Mouse (Mus musculus) duodenum, adult 2 months (tissue): ENCODE measurements around the gene Rbm6. TPM values are rescaled to one million over a fixed set of nuclear protein-coding genes. Genes with fewer than 3 reads are reported as not detected.

Experiments used
- polyA plus RNA-seq: library from polyadenylated mRNA; depleted of rRNA; stranded (reverse); fragments of >200 nt; gene quantifications from 2 replicates; pipeline ENCODE4 v1.2.3, GENCODE M21; 2012; ENCODE audit warnings: low replicate concordance; rRNA removed

The Rbm6 gene
- polyA plus RNA-seq, result 4.0 and 9.6 TPM in 2 replicates

DNA sequence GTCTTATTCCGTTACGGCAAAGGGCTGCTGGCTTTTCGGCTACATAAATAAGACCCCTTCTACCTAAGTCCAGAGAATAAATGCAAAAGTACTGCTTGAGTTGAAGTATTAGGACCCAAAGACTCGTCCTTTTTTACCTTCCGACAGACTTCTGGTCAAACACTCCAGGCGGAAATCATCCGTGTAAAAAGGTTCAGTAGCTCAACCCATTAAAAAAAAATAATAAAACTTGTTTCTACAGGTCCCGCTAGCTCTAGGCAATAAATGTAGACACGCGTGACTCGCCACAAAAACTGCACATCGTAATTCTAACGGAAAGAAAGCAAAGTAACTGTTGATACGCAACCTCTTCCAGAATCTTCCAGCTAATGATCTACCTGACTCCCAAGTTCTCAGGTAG lies at the start of gene Rbm6:
Gene Rbm6 (minus strand): TSS at position 101 of the 400 bp plus-strand sequence.

DNA sequence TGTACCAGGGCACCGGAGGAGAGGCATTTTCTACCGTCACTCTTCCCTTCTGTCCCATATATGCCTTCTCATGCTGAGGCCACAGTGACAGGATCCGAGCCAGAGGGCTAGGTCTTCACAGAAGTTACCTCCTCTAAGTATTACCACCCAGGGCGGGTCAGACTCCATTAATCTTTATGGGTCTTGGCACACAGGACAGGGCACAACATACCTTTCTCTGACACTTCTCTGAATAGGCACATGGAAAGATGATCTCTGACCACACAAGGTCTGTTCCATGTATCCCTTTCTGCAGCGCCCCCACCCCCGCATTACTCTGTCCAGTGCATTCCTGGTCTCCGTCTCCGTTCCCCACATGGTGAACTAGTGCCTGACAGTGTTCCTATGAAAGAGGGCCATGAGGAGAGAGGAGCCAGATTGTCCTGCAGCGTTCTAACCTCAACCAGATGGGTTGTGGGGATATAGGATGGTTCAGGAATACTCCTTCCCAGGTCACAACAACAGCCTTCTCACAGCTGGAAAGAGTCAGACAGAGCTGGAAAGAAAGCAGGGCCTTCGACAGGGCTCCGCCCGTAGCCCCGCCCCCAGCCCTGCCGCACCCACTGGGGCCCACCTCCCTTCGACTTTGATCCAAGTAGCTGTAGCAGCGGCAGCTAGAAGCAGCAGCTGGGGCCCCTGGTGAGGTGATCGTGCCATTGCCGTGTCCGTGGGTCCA lies 33.4 kb upstream of the Rbm6 start, which contains the start of gene Mst1r:
Gene Mst1r (plus strand): TSS at position 622 of the 715 bp plus-strand sequence.

DNA sequence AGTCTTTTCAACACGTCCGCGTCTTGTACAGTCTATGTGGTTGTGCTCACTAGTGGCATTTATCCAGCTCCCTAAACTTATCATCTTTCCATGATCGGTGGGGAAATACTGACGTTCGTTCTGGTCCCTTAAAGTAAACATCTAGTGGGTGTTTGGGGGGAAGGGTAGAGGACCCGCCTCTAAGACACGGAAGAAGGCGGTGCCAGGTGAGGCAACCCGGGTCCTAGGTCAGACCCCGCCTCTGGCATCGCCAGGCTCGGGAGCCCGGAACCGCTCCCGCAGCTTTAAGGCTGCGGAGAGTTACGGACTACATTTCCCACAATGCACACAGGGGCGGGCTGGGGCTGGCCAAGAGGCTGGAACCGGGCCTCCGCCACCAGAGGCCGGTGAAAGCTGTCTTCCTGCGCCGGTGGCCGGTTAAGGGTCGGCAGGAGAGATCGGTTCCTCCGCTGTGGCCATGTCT lies 14.8 kb upstream of the Rbm6 start, which contains the start of gene Mon1a:
Gene Mon1a (plus strand): TSS at position 348 of the 463 bp plus-strand sequence.

DNA sequence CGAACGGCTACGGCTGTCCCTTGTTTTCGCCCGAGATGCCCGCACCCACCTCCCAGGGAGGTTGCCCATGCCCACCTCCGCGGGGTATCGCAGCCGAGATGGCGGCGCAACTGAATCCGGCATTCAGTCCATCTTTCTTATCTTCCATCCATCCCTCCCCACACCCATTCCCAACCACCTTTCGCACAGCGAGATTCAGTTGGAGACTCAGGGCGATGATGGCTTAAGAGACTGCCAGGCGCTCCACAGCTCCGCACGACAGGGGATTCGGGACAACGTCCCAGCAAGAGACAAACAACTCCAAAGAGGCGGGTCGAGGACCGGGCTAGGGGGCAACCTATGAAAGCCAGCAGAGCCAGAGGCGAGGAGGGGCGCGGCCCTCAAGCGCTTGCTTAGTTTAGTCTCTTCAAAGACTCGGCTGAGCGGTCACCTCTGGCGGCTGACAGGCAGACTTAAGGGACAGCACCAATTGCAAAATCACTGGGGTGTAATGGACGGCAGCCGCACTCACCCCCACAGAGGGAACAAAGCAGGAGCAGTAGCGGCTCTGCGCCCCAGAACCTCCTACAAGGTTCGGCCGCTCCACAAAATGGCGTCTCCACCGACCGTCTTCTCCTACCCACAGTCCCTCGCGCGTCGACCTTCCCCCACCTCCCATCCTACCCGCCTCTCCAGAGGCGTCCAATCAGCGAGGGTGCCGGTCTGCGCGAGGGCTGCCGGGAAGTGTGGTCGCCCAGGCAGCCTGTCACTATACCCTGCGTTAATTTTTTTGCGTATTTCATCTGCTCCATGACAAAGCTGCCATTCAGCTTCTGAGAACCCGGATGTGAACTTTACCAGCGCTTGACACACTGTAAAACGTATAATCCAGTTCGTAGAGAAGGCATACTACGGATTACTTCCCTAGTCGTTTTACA lies 102.4 kb downstream of the Rbm6 start, which contains the start of gene Rbm5:
Gene Rbm5 (minus strand): TSS at position 623 of the 917 bp plus-strand sequence.

Other genes with a start within 250 kb of the Rbm6 start
- gene Gnai2, start 237.9 kb downstream of the Rbm6 start, polyA plus RNA-seq, result 278 and 384 TPM in 2 replicates
- gene Slc38a3, start 203.7 kb downstream of the Rbm6 start, polyA plus RNA-seq, result 0.53 and 18.3 TPM in 2 replicates
- 0.13 and 0.20 TPM in 2 replicates for gene Gnat1, start 193.5 kb downstream of the Rbm6 start, polyA plus RNA-seq
- gene Sema3f, start 162.8 kb downstream of the Rbm6 start, polyA plus RNA-seq, result 23.2 and 38.4 TPM in 2 replicates
- gene Rbm5, start 102.2 kb downstream of the Rbm6 start, polyA plus RNA-seq, result 30.5 and 42.0 TPM in 2 replicates
- gene Mon1a, start 14.9 kb upstream of the Rbm6 start, polyA plus RNA-seq, result 76.5 and 135 TPM in 2 replicates
- gene Mst1r, start 33.6 kb upstream of the Rbm6 start, polyA plus RNA-seq, result 51.2 and 56.0 TPM in 2 replicates
- not detected in 2 replicates for gene Actl11, start 55.2 kb upstream of the Rbm6 start, polyA plus RNA-seq
- not detected in 2 replicates for gene Camkv, start 62.4 kb upstream of the Rbm6 start, polyA plus RNA-seq
- gene Traip, start 76.9 kb upstream of the Rbm6 start, polyA plus RNA-seq, result 1.8 and 4.1 TPM in 2 replicates
- 66.2 and 118 TPM in 2 replicates for gene Uba7, start 102.3 kb upstream of the Rbm6 start, polyA plus RNA-seq
- not detected in 2 replicates for gene Gm20661, start 109.8 kb upstream of the Rbm6 start, polyA plus RNA-seq
- 3.2 and 4.2 TPM in 2 replicates for gene Inka1, start 112.6 kb upstream of the Rbm6 start, polyA plus RNA-seq
- 0.39 and 1.5 TPM in 2 replicates for gene Cdhr4, start 119.3 kb upstream of the Rbm6 start, polyA plus RNA-seq
- gene Gm20662, start 123.1 kb upstream of the Rbm6 start, polyA plus RNA-seq, result 0.49 and 0.52 TPM in 2 replicates
- gene Ip6k1, start 129.3 kb upstream of the Rbm6 start, polyA plus RNA-seq, result 74.7 and 154 TPM in 2 replicates
- gene Gmppb, start 176.0 kb upstream of the Rbm6 start, polyA plus RNA-seq, result 33.3 and 55.9 TPM in 2 replicates
- 8.7 and 13.0 TPM in 2 replicates for gene Amigo3, start 179.9 kb upstream of the Rbm6 start, polyA plus RNA-seq
- gene Mst1, start 207.2 kb upstream of the Rbm6 start, polyA plus RNA-seq, result 0.20 and 0.81 TPM in 2 replicates
- gene Rnf123, start 210.1 kb upstream of the Rbm6 start, polyA plus RNA-seq, result 64.7 and 87.5 TPM in 2 replicates
- gene Apeh, start 221.4 kb upstream of the Rbm6 start, polyA plus RNA-seq, result 154 and 221 TPM in 2 replicates